Mouse (Mus musculus) stomach, postnatal 0 days (tissue): ENCODE data around the gene Vps13c. TPM values are rescaled to one million over a fixed set of nuclear protein-coding genes. Genes with fewer than 3 reads are reported as not detected.
A peak's percentile ranks its signal among the peaks of the same experiment; 100 is the strongest.

Experiments
- ATAC-seq: fragments of 200-750 bp; cut with Nextera tagmentation; 2 replicates; pipeline ENCODE4 v1.8.0; 2017; ENCODE audit not compliant: low FRiP score, low TSS enrichment
- DNase-seq: peaks from one replicate; pipeline ENCODE4 v3.0.0-alpha.2; 2016; ENCODE audit warnings: low spot score
- H3K27ac ChIP-seq: fragments of 300-500 bp; sonication (generic); replicated peaks from 2 replicates; pipeline ENCODE4 v1.5.1; 2014; ENCODE audit warnings: mild to moderate bottlenecking, control low read depth
- H3K27me3 ChIP-seq: fragments of 300-500 bp; sonication (generic); 2 replicates; pipeline ENCODE4 v1.6.1; 2014; ENCODE audit warnings: low read length; ENCODE audit not compliant: control insufficient read depth, insufficient read depth
- H3K36me3 ChIP-seq: fragments of 300-500 bp; sonication (generic); 2 replicates; pipeline ENCODE4 v1.6.1; 2014; ENCODE audit warnings: low read length, mixed read lengths; ENCODE audit not compliant: control insufficient read depth, insufficient read depth
- H3K4me1 ChIP-seq: fragments of 300-500 bp; sonication (generic); replicated peaks from 2 replicates; pipeline ENCODE4 v1.6.1; 2014; ENCODE audit warnings: antibody characterized with exemption; ENCODE audit not compliant: control insufficient read depth, insufficient read depth
- H3K4me2 ChIP-seq: fragments of 300-500 bp; sonication (generic); replicated peaks from 2 replicates; pipeline ENCODE4 v1.6.1; 2014; ENCODE audit warnings: low read depth, mild to moderate bottlenecking, control low read depth, moderate library complexity
- H3K4me3 ChIP-seq: fragments of 300-500 bp; sonication (generic); 2 replicates; pipeline ENCODE4 v1.5.1; 2014; ENCODE audit warnings: low read depth, low read length, control low read depth
- H3K9ac ChIP-seq: fragments of 300-500 bp; sonication (generic); 2 replicates; pipeline ENCODE4 v1.6.1; 2014; ENCODE audit warnings: mild to moderate bottlenecking, low read length, control low read depth, mixed read lengths
- H3K9me3 ChIP-seq: fragments of 300-500 bp; sonication (generic); 2 replicates; pipeline ENCODE4 v1.6.1; 2016; ENCODE audit warnings: low read length; ENCODE audit not compliant: control insufficient read depth
- CTCF ChIP-seq: IDR thresholded peaks from 2 replicates; pipeline ENCODE4 v1.5.1; 2016; ENCODE audit warnings: antibody characterized with exemption, low read depth, mild to moderate bottlenecking, moderate library complexity
- EP300 ChIP-seq: optimal IDR thresholded peaks from 2 replicates; pipeline ENCODE3; 2016; ENCODE audit warnings: antibody characterized with exemption
- WGBS: fragments of 180-500 bp; shearing (Covaris S2); extraction: QIAGEN DNeasy Blood & Tissue Kit; methylation state at CpG from one replicate; pipeline ENCODE4 v1.1.7; 2014; 5-methylcytosine and 5-hydroxymethylcytosine counted together
- polyA plus RNA-seq: library from polyadenylated mRNA; unstranded; fragments of >200 nt; fragmentation: Nextera tagmentation; extraction: Ambion mirVana; gene quantifications from 2 replicates; pipeline ENCODE4 v1.2.1, GENCODE M21; 2015

Vps13c gene
- polyA plus RNA-seq, 1 experiment from 2014 or later: 4.5 TPM

DNA sequence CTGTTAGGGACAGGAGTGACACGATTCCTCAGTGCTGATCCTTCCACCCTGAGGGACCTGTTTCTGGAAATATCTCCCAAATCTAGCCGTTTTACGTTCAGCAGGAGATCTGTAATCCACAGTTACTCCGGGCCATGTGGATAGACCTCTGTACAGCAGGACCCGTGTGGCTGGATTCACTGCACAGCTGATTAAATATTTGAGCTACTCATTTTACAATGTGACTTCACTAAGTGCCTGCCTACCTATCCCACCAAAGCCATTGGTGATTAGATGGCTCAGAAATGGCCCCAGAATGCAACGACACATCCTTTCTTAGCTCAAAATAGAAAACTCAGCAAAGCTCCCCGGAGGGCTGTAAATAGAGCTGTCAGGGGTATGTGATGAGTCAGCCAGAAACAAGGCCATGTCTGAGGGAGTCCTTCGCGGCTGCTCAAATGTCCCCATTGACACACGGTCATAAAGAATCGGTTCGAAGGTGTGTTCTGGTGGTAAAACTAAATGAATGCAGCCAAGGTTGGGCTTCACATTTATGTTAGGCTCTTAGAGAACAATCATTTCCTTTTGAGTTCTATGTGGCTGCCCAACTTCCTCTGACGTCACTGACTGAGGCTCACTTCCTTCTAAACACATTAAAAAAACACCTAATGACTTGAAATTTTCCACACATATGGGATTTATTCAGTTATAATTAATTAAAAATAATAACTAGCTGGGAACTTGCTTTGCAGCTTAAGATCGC lies 40.9 kb upstream of the Vps13c start:
- Histone ChIP-seq H3K27ac (no peak overlapping the region), H3K27me3 (no peaks in the 10 kb centered on the region), H3K36me3 (no peaks in the 10 kb centered on the region), H3K4me3 (no peak overlapping the region), H3K9me3 (no peaks in the 10 kb centered on the region), H3K4me2 (no peak overlapping the region), H3K4me1 (no peaks in the 10 kb centered on the region), H3K9ac (no peak overlapping the region)
- 45% methylated on average over 14 of the region's 14 CpGs for WGBS
- DNase-seq (no peak), ATAC-seq (no peak)
- TF ChIP-seq CTCF (no peak), EP300 (no peak)

DNA sequence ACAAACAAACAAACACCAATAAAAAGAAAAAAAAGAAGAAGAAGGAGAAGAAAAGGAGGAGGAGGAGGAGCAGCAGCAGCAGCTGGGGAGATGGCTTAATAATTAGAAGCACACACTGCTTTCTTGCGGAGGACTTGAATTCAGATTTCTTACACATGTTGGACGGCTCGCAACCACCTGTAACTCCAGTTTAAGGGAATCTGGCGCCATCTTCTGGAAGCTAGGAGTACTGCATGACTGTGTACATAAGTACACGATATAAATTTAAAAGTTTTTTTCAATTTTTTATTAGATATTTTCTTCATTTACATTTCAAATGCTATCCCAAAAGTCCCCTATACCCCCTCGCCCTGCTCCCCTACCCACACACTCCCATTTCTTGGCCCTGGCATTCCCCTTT lies 38.0 kb upstream of the Vps13c start:
- ATAC-seq: no peak
- no peak overlapping the region for H3K4me2 ChIP-seq
- WGBS: 28% methylated on average over 6 of the region's 6 CpGs
- no peaks in the 10 kb centered on the region for H3K4me1 ChIP-seq
- H3K9ac ChIP-seq: no peak overlapping the region
- no peaks in the 10 kb centered on the region for H3K27me3 ChIP-seq
- H3K36me3 ChIP-seq: no peaks in the 10 kb centered on the region
- TF ChIP-seq CTCF (peak; percentile 79), EP300 (no peak)
- peak; percentile 64 for DNase-seq
- H3K4me3 ChIP-seq: no peak overlapping the region
- no peak overlapping the region for H3K27ac ChIP-seq
- H3K9me3 ChIP-seq: no peaks in the 10 kb centered on the region

DNA sequence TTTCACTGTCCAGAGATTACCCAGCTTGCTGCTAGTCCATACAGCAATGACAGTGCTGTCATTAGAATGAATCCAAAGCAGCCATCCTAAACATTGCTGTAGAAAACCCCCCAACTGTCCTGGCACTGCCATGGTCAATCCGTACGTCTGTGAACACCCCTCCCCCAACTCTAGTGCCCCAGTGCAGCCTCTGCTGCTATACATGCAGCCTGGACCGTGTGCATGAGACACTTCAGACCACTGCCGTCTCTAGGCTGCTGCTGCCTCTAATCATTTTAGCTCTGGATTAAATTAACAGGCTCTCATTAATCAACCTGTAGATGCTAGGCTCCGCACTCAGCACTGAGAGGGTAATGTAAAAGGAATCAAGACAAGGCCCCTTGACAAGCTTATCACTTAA lies 33.2 kb upstream of the Vps13c start:
- Histone ChIP-seq H3K36me3 (no peaks in the 10 kb centered on the region), H3K27ac (no peak overlapping the region), H3K27me3 (no peaks in the 10 kb centered on the region), H3K9ac (no peak overlapping the region), H3K9me3 (no peaks in the 10 kb centered on the region), H3K4me3 (no peak overlapping the region), H3K4me2 (no peak overlapping the region), H3K4me1 (no peaks in the 10 kb centered on the region)
- TF ChIP-seq EP300: no peak
- TF ChIP-seq CTCF: no peak
- DNase-seq: no peak
- ATAC-seq: no peak
- WGBS: 41% methylated on average over 5 of the region's 5 CpGs

DNA sequence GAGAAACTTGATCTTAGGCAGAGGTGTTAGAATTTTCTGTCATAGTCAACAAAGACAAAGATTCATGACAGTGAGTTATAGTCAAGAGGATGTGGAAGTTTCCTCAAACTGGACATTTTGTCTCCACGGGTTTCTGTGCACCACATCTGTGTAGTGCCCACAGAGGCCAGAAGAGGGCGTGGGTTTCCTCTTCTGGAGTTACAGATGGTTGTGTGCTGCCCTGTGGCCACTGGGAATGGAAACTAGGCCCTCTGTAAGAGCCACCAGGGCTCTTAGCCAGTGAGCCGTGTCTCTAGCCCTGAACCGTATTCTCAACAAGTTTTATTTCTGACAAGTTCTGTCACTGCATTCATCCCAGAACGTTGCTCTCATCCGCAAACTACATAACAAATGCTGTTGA lies 29.7 kb upstream of the Vps13c start:
- no peaks in the 10 kb centered on the region for H3K27me3 ChIP-seq
- H3K4me3 ChIP-seq: no peak overlapping the region
- DNase-seq (no peak), ATAC-seq (no peak)
- no peaks in the 10 kb centered on the region for H3K9me3 ChIP-seq
- no peak overlapping the region for H3K9ac ChIP-seq
- H3K36me3 ChIP-seq: no peaks in the 10 kb centered on the region
- 54% methylated on average over 6 of the region's 6 CpGs for WGBS
- H3K4me1 ChIP-seq: no peaks in the 10 kb centered on the region
- TF ChIP-seq CTCF (peak; percentile 30; the same call in 1 of the 2 replicates), EP300 (no peak)
- no peak overlapping the region for H3K4me2 ChIP-seq
- H3K27ac ChIP-seq: no peak overlapping the region

DNA sequence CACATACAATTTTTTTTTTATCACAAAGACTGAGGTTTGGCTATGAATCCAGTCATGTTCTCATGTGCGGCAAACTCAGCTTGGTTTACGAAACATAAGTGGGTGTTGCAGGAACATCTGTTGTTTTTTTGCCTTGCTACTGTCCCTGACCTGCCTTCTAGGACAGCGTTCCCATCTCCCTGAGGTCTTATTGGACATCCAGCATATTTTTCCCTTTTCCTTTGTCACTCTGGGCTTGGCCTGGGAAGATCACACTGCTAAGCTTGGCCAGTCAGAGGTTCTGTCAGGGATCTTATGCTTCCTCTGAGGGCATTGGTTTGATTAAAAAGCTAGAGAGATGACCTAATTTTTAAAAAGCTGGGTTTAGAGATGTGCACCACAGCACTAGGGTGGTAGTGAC lies 29.1 kb upstream of the Vps13c start:
- Histone ChIP-seq H3K9me3 (no peaks in the 10 kb centered on the region), H3K27me3 (no peaks in the 10 kb centered on the region), H3K27ac (no peak overlapping the region), H3K4me3 (no peak overlapping the region), H3K4me1 (no peaks in the 10 kb centered on the region), H3K4me2 (no peak overlapping the region), H3K9ac (no peak overlapping the region), H3K36me3 (no peaks in the 10 kb centered on the region)
- ATAC-seq (no peak), DNase-seq (no peak)
- WGBS: 72% methylated on average over 3 of the region's 3 CpGs
- TF ChIP-seq CTCF (no peak), EP300 (no peak)

DNA sequence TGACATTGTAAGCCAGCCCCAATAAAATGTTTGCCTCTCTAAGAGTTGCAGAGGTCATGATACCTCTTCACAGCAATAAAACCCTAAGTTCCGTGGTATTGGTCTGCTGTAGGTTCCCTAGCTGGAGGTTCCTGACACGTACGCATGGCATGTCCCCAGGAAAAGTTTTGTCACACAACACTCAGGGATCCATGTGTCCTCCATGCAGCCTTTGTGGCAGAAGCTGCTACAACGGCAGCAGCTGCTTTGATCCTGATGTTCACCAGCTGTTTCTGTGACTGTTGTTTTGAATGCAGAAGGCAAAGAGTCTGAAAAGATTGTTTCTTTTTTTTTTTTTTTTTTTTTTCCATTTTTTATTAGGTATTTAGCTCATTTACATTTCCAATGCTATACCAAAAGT lies 27.0 kb upstream of the Vps13c start:
- no peaks in the 10 kb centered on the region for H3K27me3 ChIP-seq
- no peak for TF ChIP-seq EP300
- TF ChIP-seq CTCF: no peak
- no peak overlapping the region for H3K27ac ChIP-seq
- H3K36me3 ChIP-seq: no peaks in the 10 kb centered on the region
- H3K9me3 ChIP-seq: no peaks in the 10 kb centered on the region
- H3K4me3 ChIP-seq: no peak overlapping the region
- ATAC-seq: no peak
- DNase-seq: no peak
- 59% methylated on average over 4 of the region's 4 CpGs for WGBS
- no peak overlapping the region for H3K4me2 ChIP-seq
- H3K9ac ChIP-seq: no peak overlapping the region
- H3K4me1 ChIP-seq: no peaks in the 10 kb centered on the region
